Mouse (Mus musculus) stomach, postnatal 0 days (tissue): ENCODE measurements at regions not wholly inside any gene's neighbourhood (a gene's known extent, or its start where the extent isn't known, plus 50 kb on each side); places are given as distances from the start of the nearest gene placed in this dataset.

Source experiments
- ATAC-seq: fragments of 200-750 bp; cut with Nextera tagmentation; 2 replicates; pipeline ENCODE4 v1.8.0; 2017; ENCODE audit not compliant: low FRiP score, low TSS enrichment
- DNase-seq: peaks from one replicate; pipeline ENCODE4 v3.0.0-alpha.2; 2016; ENCODE audit warnings: low spot score
- H3K27ac ChIP-seq: fragments of 300-500 bp; sonication (generic); replicated peaks from 2 replicates; pipeline ENCODE4 v1.5.1; 2014; ENCODE audit warnings: mild to moderate bottlenecking, control low read depth
- H3K27me3 ChIP-seq: fragments of 300-500 bp; sonication (generic); 2 replicates; pipeline ENCODE4 v1.6.1; 2014; ENCODE audit warnings: low read length; ENCODE audit not compliant: control insufficient read depth, insufficient read depth
- H3K36me3 ChIP-seq: fragments of 300-500 bp; sonication (generic); 2 replicates; pipeline ENCODE4 v1.6.1; 2014; ENCODE audit warnings: low read length, mixed read lengths; ENCODE audit not compliant: control insufficient read depth, insufficient read depth
- H3K4me1 ChIP-seq: fragments of 300-500 bp; sonication (generic); replicated peaks from 2 replicates; pipeline ENCODE4 v1.6.1; 2014; ENCODE audit warnings: antibody characterized with exemption; ENCODE audit not compliant: control insufficient read depth, insufficient read depth
- H3K4me2 ChIP-seq: fragments of 300-500 bp; sonication (generic); replicated peaks from 2 replicates; pipeline ENCODE4 v1.6.1; 2014; ENCODE audit warnings: low read depth, mild to moderate bottlenecking, control low read depth, moderate library complexity
- H3K4me3 ChIP-seq: fragments of 300-500 bp; sonication (generic); 2 replicates; pipeline ENCODE4 v1.5.1; 2014; ENCODE audit warnings: low read depth, low read length, control low read depth
- H3K9ac ChIP-seq: fragments of 300-500 bp; sonication (generic); 2 replicates; pipeline ENCODE4 v1.6.1; 2014; ENCODE audit warnings: mild to moderate bottlenecking, low read length, control low read depth, mixed read lengths
- H3K9me3 ChIP-seq: fragments of 300-500 bp; sonication (generic); 2 replicates; pipeline ENCODE4 v1.6.1; 2016; ENCODE audit warnings: low read length; ENCODE audit not compliant: control insufficient read depth
- CTCF ChIP-seq: IDR thresholded peaks from 2 replicates; pipeline ENCODE4 v1.5.1; 2016; ENCODE audit warnings: antibody characterized with exemption, low read depth, mild to moderate bottlenecking, moderate library complexity
- EP300 ChIP-seq: optimal IDR thresholded peaks from 2 replicates; pipeline ENCODE3; 2016; ENCODE audit warnings: antibody characterized with exemption
- WGBS: fragments of 180-500 bp; shearing (Covaris S2); extraction: QIAGEN DNeasy Blood & Tissue Kit; methylation state at CpG from one replicate; pipeline ENCODE4 v1.1.7; 2014; 5-methylcytosine and 5-hydroxymethylcytosine counted together

- ATAC-seq (no peak), DNase-seq (no peak)
- no peak overlapping the region for H3K27ac ChIP-seq
- no peaks in the 10 kb centered on the region for H3K9me3 ChIP-seq
- no peak overlapping the region for H3K4me2 ChIP-seq
- H3K4me3 ChIP-seq = no peak overlapping the region
- H3K4me1 ChIP-seq = no peaks in the 10 kb centered on the region
- TF ChIP-seq CTCF = no peak
- TF ChIP-seq EP300 = no peak
- no peaks in the 10 kb centered on the region for H3K36me3 ChIP-seq
- no peak overlapping the region for H3K9ac ChIP-seq
- WGBS = 61% methylated on average over 4 of the region's 4 CpGs
- no peaks in the 10 kb centered on the region for H3K27me3 ChIP-seq
Observed at GRCm38 (mm10) chr16:39402101-39402749, 509.8 kb downstream of the Igsf11 start.

GRCm38 (mm10) chr16:39431581-39431980 is 539.1 kb downstream of the Igsf11 start:
- TF ChIP-seq CTCF = no peak
- no peak for TF ChIP-seq EP300
- no peak for DNase-seq
- Histone ChIP-seq H3K36me3 (no peaks in the 10 kb centered on the region), H3K4me1 (no peaks in the 10 kb centered on the region), H3K9me3 (no peaks in the 10 kb centered on the region), H3K27me3 (no peaks in the 10 kb centered on the region), H3K27ac (no peak overlapping the region), H3K4me3 (no peak overlapping the region), H3K4me2 (no peak overlapping the region), H3K9ac (no peak overlapping the region)
- 89% methylated on average over 1 of the region's 1 CpGs for WGBS
- no peak for ATAC-seq

DNA sequence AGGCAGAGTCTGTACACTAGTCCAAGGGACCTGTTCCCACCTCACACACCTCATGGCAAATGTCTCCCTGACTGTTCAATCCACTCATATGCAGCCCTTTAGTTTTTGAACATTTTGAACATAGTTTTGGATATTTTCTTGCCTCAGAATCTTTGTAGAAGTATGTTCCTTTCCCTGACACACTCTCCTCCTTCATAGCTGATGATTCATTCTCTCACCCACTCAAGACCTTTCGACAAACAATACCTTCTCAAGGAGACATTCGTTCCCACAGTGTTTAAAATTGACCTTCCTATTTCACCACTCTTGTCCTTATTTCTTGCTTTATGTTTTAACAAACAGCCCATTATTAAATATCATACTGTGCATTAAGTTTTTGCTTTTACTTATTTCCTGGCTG is 538.4 kb upstream of the Lsamp start:
- Histone ChIP-seq H3K36me3 (no peaks in the 10 kb centered on the region), H3K9me3 (no peaks in the 10 kb centered on the region), H3K4me1 (no peaks in the 10 kb centered on the region), H3K9ac (no peak overlapping the region), H3K27me3 (no peaks in the 10 kb centered on the region), H3K4me3 (no peak overlapping the region), H3K27ac (no peak overlapping the region), H3K4me2 (no peak overlapping the region)
- TF ChIP-seq CTCF (no peak), EP300 (no peak)
- no peak for ATAC-seq
- 80% methylated on average over 2 of the region's 2 CpGs for WGBS
- DNase-seq = no peak

GRCm38 (mm10) chr16:39453400-39454138 is 530.6 kb upstream of the Lsamp start:
- H3K36me3 ChIP-seq = no peaks in the 10 kb centered on the region
- no peaks in the 10 kb centered on the region for H3K9me3 ChIP-seq
- no peaks in the 10 kb centered on the region for H3K4me1 ChIP-seq
- no peaks in the 10 kb centered on the region for H3K27me3 ChIP-seq
- ATAC-seq (no peak), DNase-seq (no peak)
- WGBS = 55% methylated on average over 5 of the region's 5 CpGs
- no peak overlapping the region for H3K4me2 ChIP-seq
- no peak overlapping the region for H3K4me3 ChIP-seq
- TF ChIP-seq EP300 = no peak
- no peak for TF ChIP-seq CTCF
- H3K27ac ChIP-seq = no peak overlapping the region
- H3K9ac ChIP-seq = no peak overlapping the region
